Mouse (Mus musculus): ENCODE data around the gene Sash3. TPM values are rescaled to one million over a fixed set of nuclear protein-coding genes. Genes with fewer than 3 reads are reported as not detected.
"Not testable (repeated sequence)": the region's sequence is repeated elsewhere in the genome, so short reads cannot be mapped to it uniquely, and the experiment has no call there.

Gene Sash3
- polyA plus RNA-seq, 1 experiment from 2014 or later = 1.4 TPM

GRCm38 (mm10) chrX:48204469-48204868, 58.2 kb downstream of the Sash3 start:
- H3K4me2 ChIP-seq (replicated peaks; ENCODE audit: low read depth, low read length) = no peak overlapping the region
- no peaks in the 10 kb centered on the region for H3K9me3 ChIP-seq (ENCODE audit: control insufficient read depth, low read length)
- H3K4me3 ChIP-seq (ENCODE audit: low read length) = no peak overlapping the region
- ATAC-seq (ENCODE audit: low FRiP score, low TSS enrichment) = no peak
- no peaks in the 10 kb centered on the region for H3K36me3 ChIP-seq (ENCODE audit: control insufficient read depth, insufficient read depth, low read length)
- WGBS = 73% methylated on average over 6 of the region's 6 CpGs
- H3K27ac ChIP-seq (ENCODE audit: low read depth, low read length) = no peak overlapping the region
- no peaks in the 10 kb centered on the region for H3K27me3 ChIP-seq (ENCODE audit: control insufficient read depth, insufficient read depth, low read length)
- H3K4me1 ChIP-seq (ENCODE audit: control insufficient read depth, insufficient read depth, low read length) = no peaks in the 10 kb centered on the region
- no peak overlapping the region for H3K9ac ChIP-seq (ENCODE audit: low read depth, low read length)

- WGBS = 18% methylated on average over 35 of the region's 36 CpGs
- no peak overlapping the region for H3K27ac ChIP-seq (ENCODE audit: low read depth, low read length)
- ATAC-seq (ENCODE audit: low FRiP score, low TSS enrichment) = peak; percentile 85
- no peaks in the 10 kb centered on the region for H3K4me1 ChIP-seq (ENCODE audit: control insufficient read depth, insufficient read depth, low read length)
- H3K4me3 ChIP-seq (ENCODE audit: low read length) = peak overlapping the region; percentile 62
- H3K27me3 ChIP-seq (ENCODE audit: control insufficient read depth, insufficient read depth, low read length) = no peaks in the 10 kb centered on the region
- H3K9me3 ChIP-seq (ENCODE audit: control insufficient read depth, low read length) = no peaks in the 10 kb centered on the region
- H3K36me3 ChIP-seq (ENCODE audit: control insufficient read depth, insufficient read depth, low read length) = no peaks in the 10 kb centered on the region
- peak overlapping the region; percentile 51 for H3K9ac ChIP-seq (ENCODE audit: low read depth, low read length)
- peak overlapping the region; percentile 51 for H3K4me2 ChIP-seq (replicated peaks; ENCODE audit: low read depth, low read length)
Observed at GRCm38 (mm10) chrX:48207761-48208487, 61.7 kb downstream of the Sash3 start.

- peak within 1 kb of the TSS; percentile 62 for H3K4me3 ChIP-seq (ENCODE audit: low read length)
- no peaks in the 10 kb centered on the region for H3K27me3 ChIP-seq (ENCODE audit: control insufficient read depth, insufficient read depth, low read length)
- H3K27ac ChIP-seq (ENCODE audit: low read depth, low read length) = no peak within 1 kb of the TSS
- H3K9ac ChIP-seq (ENCODE audit: low read depth, low read length) = peak within 1 kb of the TSS; percentile 51
- H3K36me3 ChIP-seq (ENCODE audit: control insufficient read depth, insufficient read depth, low read length) = no peaks in the 10 kb centered on the region
- H3K4me1 ChIP-seq (ENCODE audit: control insufficient read depth, insufficient read depth, low read length) = no peaks in the 10 kb centered on the region
- 22% methylated on average over 34 of the region's 34 CpGs for WGBS
- ATAC-seq (ENCODE audit: low FRiP score, low TSS enrichment) = peak; percentile 99
- H3K9me3 ChIP-seq (ENCODE audit: control insufficient read depth, low read length) = no peaks in the 10 kb centered on the region
- H3K4me2 ChIP-seq (replicated peaks; ENCODE audit: low read depth, low read length) = peak within 1 kb of the TSS; percentile 51
Observed at GRCm38 (mm10) chrX:48208519-48209185, 62.4 kb downstream of the Sash3 start, which contains the start of gene Zdhhc9. TSS of gene Zdhhc9 (minus strand) at chrX:48208878.

- not testable (repeated sequence) for H3K4me3 ChIP-seq (ENCODE audit: low read length); H3K27me3 ChIP-seq (ENCODE audit: control insufficient read depth, insufficient read depth, low read length); ATAC-seq (ENCODE audit: low FRiP score, low TSS enrichment); H3K4me2 ChIP-seq (replicated peaks; ENCODE audit: low read depth, low read length); H3K27ac ChIP-seq (ENCODE audit: low read depth, low read length); H3K36me3 ChIP-seq (ENCODE audit: control insufficient read depth, insufficient read depth, low read length); H3K9ac ChIP-seq (ENCODE audit: low read depth, low read length); H3K9me3 ChIP-seq (ENCODE audit: control insufficient read depth, low read length); H3K4me1 ChIP-seq (ENCODE audit: control insufficient read depth, insufficient read depth, low read length)
- 96% methylated on average over 2 of the region's 4 CpGs for WGBS
Observed at GRCm38 (mm10) chrX:48209746-48210145, 63.5 kb downstream of the Sash3 start.

Other genes with a start within 250 kb of the Sash3 start
- gene Ocrl, start 234.0 kb upstream of the Sash3 start, polyA plus RNA-seq (2014; fragmentation: Nextera tagmentation; extraction: Ambion mirVana) = 19.0 and 22.7 TPM in 2 replicates
- gene Apln, start 111.6 kb upstream of the Sash3 start, polyA plus RNA-seq (2014; fragmentation: Nextera tagmentation; extraction: Ambion mirVana) = 4.0 and 4.7 TPM in 2 replicates
- gene Xpnpep2, start 37.7 kb upstream of the Sash3 start, polyA plus RNA-seq (2014; fragmentation: Nextera tagmentation; extraction: Ambion mirVana) = 2.3 and 3.5 TPM in 2 replicates
- 5.2 and 5.3 TPM in 2 replicates for gene Zdhhc9, start 62.4 kb downstream of the Sash3 start, polyA plus RNA-seq (2014; fragmentation: Nextera tagmentation; extraction: Ambion mirVana)
- gene Utp14a, start 110.4 kb downstream of the Sash3 start, polyA plus RNA-seq (2014; fragmentation: Nextera tagmentation; extraction: Ambion mirVana) = 20.3 and 21.9 TPM in 2 replicates
- gene Bcorl1, start 194.9 kb downstream of the Sash3 start, polyA plus RNA-seq (2014; fragmentation: Nextera tagmentation; extraction: Ambion mirVana) = 6.1 and 10.1 TPM in 2 replicates

Measured in kidney, embryonic 14.5 days (tissue).